Mouse (Mus musculus) adrenal gland, postnatal 14 days (tissue): ENCODE results near the gene Med13l. TPM values are rescaled to one million over a fixed set of nuclear protein-coding genes. Genes with fewer than 3 reads are reported as not detected.

Experiments used
- DNase-seq: peaks from one replicate; pipeline ENCODE4 v3.0.0; 2021; ENCODE audit warnings: mixed read lengths
- total RNA-seq: library from RNA; stranded (reverse); gene quantifications from 2 replicates; pipeline ENCODE4 v1.2.3, GENCODE M21; 2021

Med13l gene
- total RNA-seq, 1 experiment from 2014 or later, result 36.2 TPM

DNA sequence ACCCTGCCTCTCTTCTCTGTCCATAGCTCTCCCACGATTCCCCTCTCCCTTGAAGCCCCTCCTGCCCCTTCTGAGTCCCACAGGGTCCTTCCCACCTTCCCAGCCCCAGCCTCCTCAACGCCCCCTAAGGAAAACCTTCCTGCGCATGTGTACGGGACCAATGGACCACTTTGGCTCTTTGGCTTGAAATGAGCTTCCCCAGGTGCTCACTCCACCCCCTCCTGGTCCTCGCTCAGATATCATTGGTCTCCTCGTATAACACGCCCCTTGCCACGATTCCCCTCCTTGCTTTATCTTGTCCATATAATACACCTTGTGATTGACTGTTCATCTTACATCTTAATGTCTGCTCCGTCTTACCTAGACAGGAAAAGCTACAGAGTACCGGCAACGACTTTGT is 237.3 kb downstream of the Med13l start:
- DNase-seq, result no peak

DNA sequence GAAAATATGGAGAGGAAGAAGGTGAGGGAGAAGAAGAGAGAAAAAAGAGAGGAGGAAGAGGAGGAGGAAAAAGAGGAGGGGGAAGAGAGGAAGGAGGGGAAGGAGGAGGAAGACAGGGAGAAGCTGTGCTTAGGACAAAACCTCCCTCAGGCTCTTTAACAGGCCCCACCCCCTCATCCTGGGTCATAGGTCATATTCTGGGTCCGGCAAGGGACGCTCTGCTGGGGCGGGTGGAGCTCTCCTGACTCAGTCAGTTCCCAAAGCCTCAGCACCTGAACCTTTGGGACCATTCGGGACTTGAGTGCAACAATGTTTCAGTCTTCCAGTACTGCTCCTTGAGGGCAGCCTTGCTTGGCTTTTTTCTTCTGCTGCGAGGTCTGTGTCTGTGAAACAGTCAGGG is 241.1 kb downstream of the Med13l start:
- no peak for DNase-seq

DNA sequence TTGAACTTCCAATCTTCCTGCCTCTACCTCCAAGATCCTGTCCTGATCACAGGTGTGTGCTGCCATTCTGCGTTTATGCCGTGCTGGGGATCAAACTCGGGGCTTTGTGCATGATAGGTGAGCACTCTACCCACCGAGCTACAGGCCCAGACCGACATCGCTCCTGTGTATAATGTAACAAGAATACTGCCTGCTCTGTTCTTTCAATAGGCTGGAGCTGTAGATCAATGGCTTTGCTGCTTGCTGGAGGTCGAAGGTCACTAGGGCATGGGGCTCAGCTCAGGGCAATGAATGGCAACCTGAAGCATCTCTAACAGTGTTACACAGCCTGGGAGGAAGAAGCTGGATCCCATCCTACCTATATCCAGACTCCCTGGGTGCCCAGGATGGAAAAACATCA is 241.6 kb downstream of the Med13l start:
- no peak for DNase-seq

DNA sequence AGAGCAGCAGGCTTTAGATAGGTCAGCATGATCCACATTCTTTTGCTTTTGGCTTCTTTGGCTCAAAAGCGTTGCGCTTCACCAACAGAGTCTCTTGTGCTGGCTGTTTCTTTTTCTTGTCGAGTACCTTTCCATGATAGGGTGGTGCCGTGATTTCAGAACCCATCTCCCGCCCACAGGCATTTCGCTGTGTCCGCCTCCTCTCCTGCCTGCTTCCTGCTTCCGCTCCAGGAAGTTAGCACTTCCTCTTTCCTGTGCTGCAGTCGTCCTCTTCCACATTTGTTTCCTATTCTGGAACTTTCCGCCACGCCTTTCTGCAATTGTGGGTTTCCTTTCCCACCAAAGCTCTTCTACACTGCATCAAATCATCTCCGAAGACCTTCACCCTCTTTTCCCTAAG is 248.5 kb downstream of the Med13l start:
- no peak for DNase-seq

DNA sequence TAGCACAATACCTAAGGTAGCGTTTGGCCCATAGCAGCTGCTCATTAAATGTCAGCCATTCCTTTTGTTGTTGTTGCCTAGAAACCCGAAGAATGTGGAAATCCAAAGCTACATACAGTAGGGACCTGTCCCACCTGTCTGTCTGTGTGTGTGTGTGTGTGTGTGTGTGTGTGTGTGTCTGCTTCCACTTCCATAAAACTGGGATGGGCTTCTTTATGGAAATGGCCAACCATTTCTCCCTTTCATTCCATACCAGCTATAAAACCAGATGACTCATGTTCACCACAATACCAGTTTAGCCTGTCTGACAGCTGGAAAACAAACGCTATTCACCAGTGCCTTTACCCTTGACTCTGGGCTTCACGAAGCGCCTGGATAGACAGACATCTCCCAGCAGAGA is 249.1 kb downstream of the Med13l start:
- DNase-seq, result no peak

DNA sequence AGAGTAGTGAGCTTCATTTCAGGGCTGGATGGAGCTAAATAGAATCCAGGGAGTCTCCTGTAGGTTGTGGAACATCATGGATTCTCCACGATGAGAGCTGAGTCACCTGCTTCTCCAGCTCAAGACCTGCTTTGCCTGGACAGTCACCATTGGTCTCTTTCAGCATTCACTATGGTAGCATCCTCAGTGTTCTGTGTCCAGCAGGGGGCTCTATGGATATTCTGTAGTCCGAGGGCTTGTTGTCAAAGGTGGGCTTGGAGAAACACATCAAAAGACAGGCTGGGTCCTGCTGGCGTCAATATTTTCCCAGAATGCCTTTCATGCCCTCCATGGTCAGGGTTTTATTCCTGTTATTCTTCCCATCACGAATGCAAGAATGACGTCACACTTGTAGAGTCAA is 251.2 kb downstream of the Med13l start:
- no peak for DNase-seq

DNA sequence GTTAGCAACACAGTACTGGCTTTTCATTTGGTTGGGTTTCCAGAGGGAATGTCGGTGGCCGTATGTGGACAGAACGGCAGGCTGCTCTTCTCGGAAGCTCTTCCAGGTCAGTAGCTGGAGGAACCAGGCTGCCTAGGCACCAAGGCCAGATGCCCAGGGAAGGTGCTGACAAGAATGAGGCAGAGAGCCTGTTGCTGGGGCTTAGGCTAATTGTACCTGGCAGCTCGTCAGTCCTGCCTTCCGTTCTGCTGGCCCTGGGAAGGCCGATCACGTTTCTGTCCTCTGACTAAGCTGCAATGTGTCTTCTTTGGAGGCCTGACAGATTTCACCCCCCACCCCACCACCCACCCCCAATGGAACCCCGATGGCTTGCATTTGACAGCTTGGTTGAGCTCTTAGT is 251.9 kb downstream of the Med13l start:
- DNase-seq, result peak; percentile 34

DNA sequence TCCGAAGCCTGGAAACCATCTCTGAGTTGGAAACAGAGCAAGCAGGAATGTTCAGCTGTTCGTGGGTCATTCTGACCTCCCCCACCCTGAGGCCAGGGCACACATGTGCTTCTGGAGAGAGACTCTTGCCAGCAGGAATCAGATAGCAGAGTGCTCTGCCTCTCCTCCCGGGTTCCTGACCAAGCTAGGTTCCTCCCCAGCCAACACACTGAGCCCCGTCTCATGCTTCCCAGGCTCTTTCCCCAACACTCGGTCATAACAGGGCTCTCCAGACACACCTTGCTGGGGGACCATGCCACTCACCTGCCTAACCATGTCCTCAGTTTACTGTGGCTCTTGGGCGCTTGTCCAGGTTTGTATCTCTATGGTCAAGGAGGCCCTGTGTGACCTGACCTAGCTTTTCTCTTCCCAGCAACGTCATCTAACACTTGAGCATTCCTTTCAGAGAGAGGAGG is 252.5 kb downstream of the Med13l start:
- DNase-seq, result peak; percentile 51

DNA sequence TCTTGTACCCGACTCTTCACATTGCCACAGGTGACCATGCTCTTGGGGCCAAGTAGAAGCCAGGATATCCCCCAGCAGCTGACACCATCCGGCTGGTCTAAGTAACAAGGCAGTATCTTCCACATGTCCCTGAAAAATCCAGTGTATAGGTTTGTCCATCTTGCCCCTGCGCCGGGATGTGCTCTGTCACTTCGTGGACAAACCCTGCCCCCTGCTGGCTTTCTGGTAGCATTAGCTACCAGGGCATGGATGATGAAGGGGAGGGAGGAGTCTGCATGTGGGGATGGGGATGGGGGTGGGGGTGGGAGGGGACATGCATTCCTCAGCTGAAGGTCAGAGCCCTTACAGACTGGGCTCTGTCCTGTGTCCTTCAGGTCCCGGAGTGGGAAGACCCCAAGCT is 253.6 kb downstream of the Med13l start:
- DNase-seq, result peak; percentile 84
